Mouse (Mus musculus) heart, embryonic 12.5 days (tissue): Measurements from ENCODE around the gene Slc7a6. TPM values are rescaled to one million over a fixed set of nuclear protein-coding genes. Genes with fewer than 3 reads are reported as not detected.

ENCODE experiments used
- ATAC-seq: fragments of 200-750 bp; cut with Nextera tagmentation; 2 replicates; pipeline ENCODE4 v1.8.0; 2017; ENCODE audit warnings: moderate TSS enrichment, moderate library complexity; ENCODE audit not compliant: insufficient number of reproducible peaks, low FRiP score
- H3K27ac ChIP-seq: fragments of 300-500 bp; sonication (generic); 2 replicates; pipeline ENCODE4 v1.5.1; 2016; ENCODE audit warnings: mild to moderate bottlenecking, moderate library complexity; ENCODE audit not compliant: poor library complexity, severe bottlenecking
- H3K27me3 ChIP-seq: fragments of 300-500 bp; sonication (generic); replicated peaks from 2 replicates; pipeline ENCODE4 v1.6.1; 2016; ENCODE audit warnings: mild to moderate bottlenecking, moderate library complexity
- H3K36me3 ChIP-seq: fragments of 300-500 bp; sonication (generic); 2 replicates; pipeline ENCODE4 v1.6.1; 2016; ENCODE audit warnings: mild to moderate bottlenecking, moderate library complexity
- H3K4me1 ChIP-seq: fragments of 300-500 bp; sonication (generic); replicated peaks from 2 replicates; pipeline ENCODE4 v1.6.1; 2016; ENCODE audit warnings: mild to moderate bottlenecking
- H3K4me2 ChIP-seq: fragments of 300-500 bp; sonication (generic); 2 replicates; pipeline ENCODE4 v1.6.1; 2016; ENCODE audit warnings: mild to moderate bottlenecking, moderate library complexity
- H3K4me3 ChIP-seq: fragments of 300-500 bp; sonication (generic); 2 replicates; pipeline ENCODE4 v1.5.1; 2016; ENCODE audit warnings: mild to moderate bottlenecking
- H3K9ac ChIP-seq: fragments of 300-500 bp; sonication (generic); 2 replicates; pipeline ENCODE4 v1.6.1; 2016; ENCODE audit warnings: mild to moderate bottlenecking, moderate library complexity
- H3K9me3 ChIP-seq: fragments of 300-500 bp; sonication (generic); replicated peaks from 2 replicates; pipeline ENCODE4 v1.6.1; 2016; ENCODE audit warnings: mild to moderate bottlenecking, moderate library complexity
- WGBS: fragments of 180-500 bp; shearing (Covaris S2); methylation state at CpG from one replicate; pipeline ENCODE4 v1.1.7; 2016; 5-methylcytosine and 5-hydroxymethylcytosine counted together
- polyA plus RNA-seq: library from polyadenylated mRNA; unstranded; fragments of >200 nt; fragmentation: Nextera tagmentation; extraction: Ambion mirVana; gene quantifications from 2 replicates; pipeline ENCODE4 v1.2.1, GENCODE M21; 2016

Gene Slc7a6
- polyA plus RNA-seq, 1 experiment from 2014 or later, result 35.4 TPM

DNA sequence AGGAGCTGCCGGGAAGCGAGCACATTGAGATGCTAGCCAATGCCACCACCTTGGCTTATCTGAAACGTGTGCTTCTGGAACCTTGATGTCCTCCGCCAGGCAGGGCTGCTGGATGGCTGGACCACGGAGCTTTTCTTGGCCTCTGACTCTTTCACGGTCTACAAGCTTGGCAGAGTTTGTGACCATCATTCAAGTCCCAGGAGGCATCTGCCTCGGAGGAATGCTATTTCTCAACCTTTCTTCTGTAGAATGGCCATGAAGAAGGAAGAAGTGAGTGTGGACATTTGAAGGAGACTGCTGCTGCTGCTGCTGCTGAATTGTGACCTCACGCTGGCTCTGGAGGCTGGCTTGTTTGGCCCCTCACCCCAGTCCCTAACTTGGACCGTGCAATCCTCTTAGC, 5.4 kb upstream of the Slc7a6 start:
- Histone ChIP-seq H3K4me1 (peaks cover 13% of the 10 kb centered on the region), H3K27ac (no peak overlapping the region), H3K4me2 (no peak overlapping the region), H3K27me3 (no peaks in the 10 kb centered on the region), H3K36me3 (peaks cover 48% of the 10 kb centered on the region), H3K9ac (no peak overlapping the region), H3K9me3 (no peaks in the 10 kb centered on the region), H3K4me3 (no peak overlapping the region)
- 84% methylated on average over 9 of the region's 9 CpGs for WGBS
- ATAC-seq, result no peak

- Histone ChIP-seq H3K4me2 (no peak overlapping the region), H3K4me1 (peaks cover 21% of the 10 kb centered on the region), H3K36me3 (peaks cover 41% of the 10 kb centered on the region), H3K27ac (no peak overlapping the region), H3K4me3 (no peak overlapping the region), H3K27me3 (no peaks in the 10 kb centered on the region), H3K9ac (no peak overlapping the region), H3K9me3 (no peaks in the 10 kb centered on the region)
- no peak for ATAC-seq
- WGBS, result 50% methylated on average over 4 of the region's 4 CpGs
Measured at GRCm38 (mm10) chr8:106165460-106165859, 3.2 kb upstream of the Slc7a6 start.

DNA sequence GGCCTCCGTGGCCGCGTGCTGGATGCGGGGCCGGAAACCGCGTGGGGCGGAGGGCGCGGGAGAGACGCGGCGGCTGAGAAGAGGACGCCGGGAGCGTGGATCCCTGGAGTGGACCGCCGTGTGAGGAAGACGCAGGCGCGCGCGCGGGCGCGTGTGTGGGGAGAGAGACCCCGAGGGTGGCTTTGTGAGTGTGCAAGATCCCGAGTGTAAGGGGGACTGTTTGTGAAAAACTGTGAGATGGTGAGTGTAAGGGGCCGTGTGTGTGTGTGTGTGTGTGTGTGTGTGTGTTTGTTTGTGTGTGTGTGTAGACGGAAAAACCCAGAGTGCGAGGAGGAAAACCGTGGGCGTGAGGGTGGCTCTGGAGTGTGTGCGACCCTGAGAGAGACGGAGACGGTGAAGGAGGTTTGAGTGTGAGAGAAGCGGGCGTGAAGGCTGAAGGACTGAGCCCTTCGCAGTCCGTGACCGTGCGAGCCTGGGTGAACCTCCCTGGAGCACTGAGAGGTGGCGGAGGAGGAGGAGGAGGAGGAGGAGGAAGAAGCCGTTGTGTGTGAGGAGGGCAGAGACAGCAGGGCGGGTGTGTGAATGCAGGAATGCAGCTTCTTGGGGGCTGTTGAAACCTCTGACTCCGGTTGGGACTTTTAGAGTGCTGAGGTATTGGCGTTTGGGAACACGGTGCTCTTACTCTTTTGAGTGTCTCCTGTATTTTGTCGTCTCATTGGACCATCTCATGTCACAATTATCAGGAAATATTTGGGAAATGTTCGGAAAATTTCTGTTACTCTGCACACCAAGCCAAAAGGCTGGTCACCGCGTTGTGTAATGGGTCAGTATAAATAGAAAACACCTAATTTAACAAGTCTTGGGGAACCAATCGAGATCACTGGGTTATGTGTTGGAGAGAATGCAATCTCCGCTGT, 618 bp downstream of the Slc7a6 start:
- Histone ChIP-seq H3K36me3 (peaks cover 7% of the 10 kb centered on the region), H3K9ac (peak overlapping the region; percentile 92), H3K4me2 (peak overlapping the region; percentile 87), H3K4me1 (peaks cover 21% of the 10 kb centered on the region), H3K27ac (peak overlapping the region; percentile 90), H3K4me3 (peak overlapping the region; percentile 87), H3K27me3 (no peaks in the 10 kb centered on the region), H3K9me3 (no peaks in the 10 kb centered on the region)
- under 1% methylated on average over 54 of the region's 54 CpGs for WGBS
- ATAC-seq, result peak; percentile 66

GRCm38 (mm10) chr8:106169934-106170480, 1.4 kb downstream of the Slc7a6 start:
- ATAC-seq, result no peak
- Histone ChIP-seq H3K4me3 (peak overlapping the region; percentile 87), H3K27me3 (no peaks in the 10 kb centered on the region), H3K27ac (peak overlapping the region; percentile 90; the same call in 1 of the 2 replicates), H3K9me3 (no peaks in the 10 kb centered on the region), H3K36me3 (peaks cover 4% of the 10 kb centered on the region; the same call in 1 of the 2 replicates), H3K4me1 (peaks cover 21% of the 10 kb centered on the region), H3K9ac (peak overlapping the region; percentile 92), H3K4me2 (peak overlapping the region; percentile 87)
- WGBS, result 31% methylated on average over 6 of the region's 6 CpGs

DNA sequence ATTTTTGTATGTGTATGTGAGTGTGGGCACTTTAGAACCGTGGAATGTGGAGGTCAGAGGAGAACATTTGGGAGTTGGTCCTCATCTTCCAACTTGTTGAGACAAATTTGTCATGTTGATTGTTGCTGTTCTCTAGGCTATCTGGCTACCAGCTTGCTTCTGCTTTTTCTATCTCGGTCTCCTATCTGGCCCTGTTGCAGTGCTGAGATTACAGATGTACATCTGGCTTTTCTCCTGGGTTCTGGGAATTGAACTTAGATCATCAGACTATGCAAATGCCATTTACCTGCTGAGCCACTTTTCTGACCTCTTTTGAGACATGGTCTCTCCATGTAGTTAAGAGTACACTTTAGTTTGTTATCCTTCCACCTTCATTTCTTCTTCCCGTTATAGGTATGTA, 4.9 kb downstream of the Slc7a6 start:
- Histone ChIP-seq H3K27me3 (no peaks in the 10 kb centered on the region), H3K36me3 (peaks cover 4% of the 10 kb centered on the region; the same call in 1 of the 2 replicates), H3K4me2 (no peak overlapping the region), H3K27ac (no peak overlapping the region), H3K4me3 (no peak overlapping the region), H3K9ac (no peak overlapping the region), H3K9me3 (no peaks in the 10 kb centered on the region), H3K4me1 (peaks cover 24% of the 10 kb centered on the region)
- WGBS, result 76% methylated on average over 3 of the region's 3 CpGs
- ATAC-seq, result no peak

GRCm38 (mm10) chr8:106176891-106177290, 8.2 kb downstream of the Slc7a6 start:
- Histone ChIP-seq H3K27me3 (no peaks in the 10 kb centered on the region), H3K36me3 (peaks cover 14% of the 10 kb centered on the region), H3K4me2 (no peak overlapping the region), H3K9ac (no peak overlapping the region), H3K9me3 (no peaks in the 10 kb centered on the region), H3K4me3 (no peak overlapping the region), H3K4me1 (peaks cover 14% of the 10 kb centered on the region), H3K27ac (no peak overlapping the region)
- WGBS, result 35% methylated on average over 1 of the region's 1 CpGs
- no peak for ATAC-seq

DNA sequence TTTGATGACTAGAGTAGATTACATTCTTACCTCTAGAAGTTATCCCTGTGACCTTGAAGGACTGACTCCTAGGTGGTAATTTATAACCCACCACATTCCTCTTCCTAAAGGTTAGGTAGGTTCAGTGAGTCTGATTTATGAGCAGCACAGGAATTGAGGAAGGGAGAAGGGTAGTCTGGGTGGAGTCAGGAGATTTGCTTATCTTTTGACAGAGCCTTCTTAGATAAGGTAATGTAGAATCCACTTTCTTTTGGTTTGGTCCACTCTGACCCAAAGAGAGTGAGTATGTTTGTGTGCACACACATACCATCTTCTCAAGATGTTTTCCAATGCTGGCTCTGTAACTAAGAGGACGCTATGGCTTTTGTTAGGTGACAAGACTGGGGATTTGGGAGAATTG, 8.9 kb downstream of the Slc7a6 start:
- no peaks in the 10 kb centered on the region for H3K9me3 ChIP-seq
- ATAC-seq, result no peak
- H3K27ac ChIP-seq, result no peak overlapping the region
- H3K4me1 ChIP-seq, result peaks cover 14% of the 10 kb centered on the region
- peaks cover 18% of the 10 kb centered on the region for H3K36me3 ChIP-seq
- 66% methylated on average over 1 of the region's 1 CpGs for WGBS
- no peak overlapping the region for H3K4me3 ChIP-seq
- H3K4me2 ChIP-seq, result no peak overlapping the region
- no peaks in the 10 kb centered on the region for H3K27me3 ChIP-seq
- no peak overlapping the region for H3K9ac ChIP-seq

- 65% methylated on average over 2 of the region's 2 CpGs for WGBS
Measured at GRCm38 (mm10) chr8:106178428-106178827, 9.8 kb downstream of the Slc7a6 start.

DNA sequence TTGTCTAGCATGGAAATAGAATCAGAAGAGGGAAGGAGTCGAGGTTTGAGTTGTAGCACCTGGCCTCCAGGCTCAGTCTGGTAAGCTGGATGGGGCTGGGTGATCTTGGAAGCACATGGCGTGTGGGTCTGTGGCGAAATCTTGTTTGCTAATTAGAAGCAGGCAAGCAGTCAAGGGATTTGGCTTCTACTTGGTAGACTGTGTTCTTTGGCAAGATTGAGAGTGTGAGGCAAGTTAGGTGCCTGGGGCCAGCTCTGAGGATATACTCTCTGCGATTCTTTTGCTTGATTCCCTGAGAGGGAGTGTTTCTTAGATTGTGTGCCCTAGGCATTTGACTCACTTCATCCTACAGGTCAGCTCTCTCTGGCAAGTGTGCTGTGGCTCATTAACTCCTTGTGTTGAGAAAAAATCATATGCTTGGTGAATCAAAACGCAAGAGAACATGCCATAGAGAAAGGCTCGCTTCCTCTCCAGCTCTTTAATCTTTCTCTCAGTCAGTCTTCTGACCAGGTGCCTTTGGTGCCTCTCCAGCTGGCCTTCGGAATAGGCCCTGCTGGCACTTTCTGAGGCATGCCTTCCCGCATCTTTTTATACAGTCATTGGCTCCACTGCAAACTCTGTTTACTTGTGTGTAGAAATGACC, 17.1 kb downstream of the Slc7a6 start:
- H3K36me3 ChIP-seq, result peaks cover 43% of the 10 kb centered on the region
- ATAC-seq, result no peak
- H3K9ac ChIP-seq, result no peak overlapping the region
- no peak overlapping the region for H3K27ac ChIP-seq
- no peaks in the 10 kb centered on the region for H3K4me1 ChIP-seq
- H3K4me2 ChIP-seq, result no peak overlapping the region
- H3K4me3 ChIP-seq, result no peak overlapping the region
- WGBS, result 86% methylated on average over 8 of the region's 8 CpGs
- no peaks in the 10 kb centered on the region for H3K27me3 ChIP-seq
- H3K9me3 ChIP-seq, result peaks cover 10% of the 10 kb centered on the region; the same call in 1 of the 2 replicates

More at GRCm38 (mm10) chr8:106178428-106178827, 9.8 kb downstream of the Slc7a6 start:
- no peaks in the 10 kb centered on the region for H3K27me3 ChIP-seq
- H3K36me3 ChIP-seq, result peaks cover 14% of the 10 kb centered on the region
- H3K27ac ChIP-seq, result no peak overlapping the region
- no peaks in the 10 kb centered on the region for H3K9me3 ChIP-seq
- H3K9ac ChIP-seq, result no peak overlapping the region
- no peak overlapping the region for H3K4me2 ChIP-seq
- no peak for ATAC-seq
- H3K4me1 ChIP-seq, result peaks cover 14% of the 10 kb centered on the region
- no peak overlapping the region for H3K4me3 ChIP-seq

GRCm38 (mm10) chr8:106186394-106186793, 17.7 kb downstream of the Slc7a6 start:
- Histone ChIP-seq H3K4me2 (no peak overlapping the region), H3K27ac (no peak overlapping the region), H3K4me1 (peaks cover 5% of the 10 kb centered on the region; the same call in 1 of the 2 replicates), H3K36me3 (peaks cover 43% of the 10 kb centered on the region), H3K9ac (no peak overlapping the region), H3K27me3 (no peaks in the 10 kb centered on the region), H3K9me3 (peaks cover 10% of the 10 kb centered on the region; the same call in 1 of the 2 replicates), H3K4me3 (no peak overlapping the region)
- ATAC-seq, result no peak
- 90% methylated on average over 3 of the region's 3 CpGs for WGBS

DNA sequence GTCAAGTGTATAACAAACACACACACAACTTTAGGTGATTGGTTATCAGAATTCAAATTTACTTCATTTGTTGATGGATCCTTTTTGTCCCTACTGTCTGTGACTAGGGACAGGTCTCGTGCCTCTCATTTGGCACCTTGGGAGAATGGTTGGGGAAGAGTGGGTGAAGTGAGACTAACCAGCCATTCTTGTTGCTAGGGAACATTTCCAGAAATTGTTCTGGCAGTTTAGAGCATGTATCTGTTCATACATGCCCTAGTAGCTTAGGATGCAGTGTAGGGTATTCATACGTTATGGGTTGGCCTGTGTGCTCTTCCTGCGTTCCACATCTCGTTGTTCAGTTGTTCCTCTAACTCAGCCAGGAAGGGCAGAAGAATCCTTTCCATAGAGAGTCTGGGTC, 20.5 kb downstream of the Slc7a6 start:
- ATAC-seq, result no peak
- Histone ChIP-seq H3K4me1 (peaks cover 10% of the 10 kb centered on the region; the same call in 1 of the 2 replicates), H3K4me3 (no peak overlapping the region), H3K36me3 (peaks cover 55% of the 10 kb centered on the region), H3K9me3 (peaks cover 10% of the 10 kb centered on the region; the same call in 1 of the 2 replicates), H3K27me3 (no peaks in the 10 kb centered on the region), H3K27ac (no peak overlapping the region), H3K4me2 (no peak overlapping the region), H3K9ac (no peak overlapping the region)
- WGBS, result 87% methylated on average over 4 of the region's 4 CpGs
